Mouse (Mus musculus) forelimb bud, embryonic 11.5 days (tissue): Measurements from ENCODE around the gene Fthl17e.
"Not testable (repeated sequence)": the region's sequence is repeated elsewhere in the genome, so short reads cannot be mapped to it uniquely, and the experiment has no call there.

Experiments
- DNase-seq: peaks from one replicate; pipeline ENCODE4 v3.0.0-alpha.2; 2012; ENCODE audit warnings: low read depth, low spot score

Gene Fthl17e

GRCm38 (mm10) chrX:9033193-9033592 is at the start of gene Fthl17e:
Fthl17e (plus strand) TSS chrX:9033493.
- not testable (repeated sequence) for DNase-seq

- not testable (repeated sequence) for DNase-seq
Measured at GRCm38 (mm10) chrX:8986655-8987054, 46.6 kb upstream of the Fthl17e start, which contains the start of gene Fthl17d. Fthl17d (minus strand) TSS chrX:8986755.

- DNase-seq = no peak
Measured at GRCm38 (mm10) chrX:9016079-9016478, 17.2 kb upstream of the Fthl17e start.

GRCm38 (mm10) chrX:9019481-9019880 is 13.8 kb upstream of the Fthl17e start:
- DNase-seq = no peak

GRCm38 (mm10) chrX:9041611-9042010 is 8.3 kb downstream of the Fthl17e start:
- not testable (repeated sequence) for DNase-seq

DNA sequence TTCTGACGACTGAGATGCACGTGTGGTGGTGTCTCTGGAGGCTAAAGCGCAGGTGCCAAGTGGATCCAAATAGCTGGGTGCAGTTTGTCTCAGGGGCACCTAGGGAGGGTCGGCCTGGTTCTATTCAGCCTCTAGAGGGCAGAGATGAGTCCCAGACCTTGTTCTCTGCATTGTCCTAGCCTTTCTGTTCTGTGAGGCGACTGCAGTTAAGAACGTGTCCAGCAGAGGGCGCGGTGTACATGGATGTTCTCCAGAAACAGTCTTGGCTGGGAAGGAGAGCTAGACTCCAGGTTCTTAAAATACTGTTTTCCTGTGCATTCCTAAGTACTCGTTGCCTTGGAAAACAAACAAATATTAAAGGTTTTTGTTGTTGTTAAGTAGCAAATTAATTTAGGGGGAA is 27.7 kb downstream of the Fthl17e start:
- DNase-seq = not testable (repeated sequence)

DNA sequence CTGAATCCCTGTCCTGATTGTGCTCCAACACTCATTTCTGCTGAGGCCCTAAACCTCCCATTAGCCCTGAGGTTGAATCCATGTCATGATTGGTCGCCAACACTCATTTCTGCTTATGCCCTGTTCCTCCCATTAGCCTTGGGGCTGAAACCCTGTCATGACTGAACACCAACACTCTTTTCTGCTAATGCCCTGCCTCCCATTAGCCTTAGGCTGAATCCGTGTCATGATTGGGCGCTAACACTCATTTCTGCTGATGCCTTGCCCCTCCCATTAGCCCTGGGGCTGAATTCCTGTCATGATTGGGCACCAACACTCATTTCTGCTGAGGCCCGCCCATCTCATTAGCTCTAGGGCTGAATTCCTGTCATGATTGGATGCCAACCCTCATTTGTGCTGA is 28.8 kb downstream of the Fthl17e start:
- no peak for DNase-seq

- DNase-seq = not testable (repeated sequence)
Measured at GRCm38 (mm10) chrX:9062715-9063114, 29.4 kb downstream of the Fthl17e start, which contains the start of gene Fthl17f. Fthl17f (plus strand) TSS chrX:9063015.

GRCm38 (mm10) chrX:9077699-9078098 is 44.4 kb downstream of the Fthl17e start:
- not testable (repeated sequence) for DNase-seq
